Mouse (Mus musculus) lung, postnatal 0 days (tissue): Measurements from ENCODE around the gene Gm28053.

Experiments used
- CTCF ChIP-seq: IDR thresholded peaks from 2 replicates; pipeline ENCODE4 v1.5.1; 2016; ENCODE audit warnings: antibody characterized with exemption, mild to moderate bottlenecking
- EP300 ChIP-seq: IDR thresholded peaks from 2 replicates; pipeline ENCODE4 v1.6.1; 2016; ENCODE audit warnings: antibody characterized with exemption, mild to moderate bottlenecking, control low read depth

GRCm38 (mm10) chr6:48718455-48718854, at the start of gene Gm28053, which contains the start of gene Gimap7:
- no peak for TF ChIP-seq CTCF
- TF ChIP-seq EP300, result no peak
